Mouse (Mus musculus) cerebellum, adult 2 months (tissue): ENCODE data around the gene Snx1. TPM values are rescaled to one million over a fixed set of nuclear protein-coding genes. Genes with fewer than 3 reads are reported as not detected.

Experiments used
- DNase-seq, 2 experiments: peaks; one replicate each; pipeline ENCODE4 v3.0.0; 2021
- H3K27ac ChIP-seq: fragments of 200-500 bp; 2 replicates; pipeline ENCODE4 v1.5.1; 2012; ENCODE audit warnings: low read length, control low read depth, inconsistent platforms; ENCODE audit not compliant: insufficient read depth
- H3K27me3 ChIP-seq: fragments of 200-500 bp; 2 replicates; pipeline ENCODE4 v1.6.1; 2012; ENCODE audit warnings: inconsistent platforms, mild to moderate bottlenecking, low read length, moderate library complexity; ENCODE audit not compliant: control insufficient read depth, insufficient read depth
- H3K4me1 ChIP-seq: fragments of 200-500 bp; 2 replicates; pipeline ENCODE4 v1.6.1; 2011; ENCODE audit warnings: low read length; ENCODE audit not compliant: control insufficient read depth, insufficient read depth
- H3K4me3 ChIP-seq: fragments of 200-500 bp; replicated peaks from 2 replicates; pipeline ENCODE3; 2011; ENCODE audit warnings: mild to moderate bottlenecking, low read depth, low read length, control low read depth; ENCODE audit not compliant: insufficient read depth
- CTCF ChIP-seq: fragments of 200-500 bp; IDR thresholded peaks from 2 replicates; pipeline ENCODE4 v1.5.1; 2011; ENCODE audit warnings: low read depth, mild to moderate bottlenecking, control low read depth, low read length, moderate library complexity, borderline replicate concordance; ENCODE audit not compliant: insufficient read depth
- POLR2A ChIP-seq: fragments of 200-500 bp; IDR thresholded peaks from 2 replicates; pipeline ENCODE4 v1.6.1; 2011; ENCODE audit warnings: low read length, control low read depth, borderline replicate concordance; ENCODE audit not compliant: insufficient read depth
- WGBS: fragments of 180-500 bp; shearing (Covaris S2); methylation state at CpG from one replicate; pipeline ENCODE4 v1.1.7; 2018; 5-methylcytosine and 5-hydroxymethylcytosine counted together
- polyA plus RNA-seq: library from polyadenylated mRNA; depleted of rRNA; stranded (reverse); fragments of >200 nt; gene quantifications from 2 replicates; pipeline ENCODE4 v1.2.3, GENCODE M21; 2012

The Snx1 gene
- polyA plus RNA-seq, 1 experiment = 121 TPM

- H3K4me1 ChIP-seq = peaks cover 10% of the 10 kb centered on the region; the same call in 1 of the 2 replicates
- TF ChIP-seq POLR2A (no peak), CTCF (no peak)
- H3K27me3 ChIP-seq = no peaks in the 10 kb centered on the region
- DNase-seq = no peak
- H3K27ac ChIP-seq = no peak overlapping the region
- 98% methylated on average over 4 of the region's 4 CpGs for WGBS
- H3K4me3 ChIP-seq = no peak overlapping the region
These were observed 6.3 kb downstream of the Snx1 start for GRCm38 (mm10) chr9:66120106-66120505.

DNA sequence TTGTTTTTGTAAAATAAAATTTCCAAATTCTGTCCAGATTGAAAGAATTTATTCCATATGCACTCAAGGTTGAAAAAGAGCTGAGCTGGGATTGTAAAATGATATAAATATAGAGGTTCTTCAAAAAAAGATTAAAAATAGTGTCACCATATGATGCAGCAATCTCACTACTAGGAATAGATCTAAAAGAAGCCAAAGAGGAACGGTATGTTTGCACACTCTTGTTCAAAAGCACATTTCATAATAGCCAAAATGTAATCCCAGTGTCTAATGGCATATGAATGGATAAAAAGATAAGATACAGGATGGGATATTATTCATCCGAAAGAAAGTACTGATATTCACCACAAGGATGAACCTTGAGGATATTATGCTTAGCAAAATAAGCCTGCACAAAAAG, 6.9 kb downstream of the Snx1 start:
- Histone ChIP-seq H3K4me3 (no peak overlapping the region), H3K27me3 (no peaks in the 10 kb centered on the region), H3K27ac (no peak overlapping the region), H3K4me1 (peaks cover 10% of the 10 kb centered on the region; the same call in 1 of the 2 replicates)
- 78% methylated on average over 2 of the region's 2 CpGs for WGBS
- TF ChIP-seq CTCF = no peak
- DNase-seq = no peak

DNA sequence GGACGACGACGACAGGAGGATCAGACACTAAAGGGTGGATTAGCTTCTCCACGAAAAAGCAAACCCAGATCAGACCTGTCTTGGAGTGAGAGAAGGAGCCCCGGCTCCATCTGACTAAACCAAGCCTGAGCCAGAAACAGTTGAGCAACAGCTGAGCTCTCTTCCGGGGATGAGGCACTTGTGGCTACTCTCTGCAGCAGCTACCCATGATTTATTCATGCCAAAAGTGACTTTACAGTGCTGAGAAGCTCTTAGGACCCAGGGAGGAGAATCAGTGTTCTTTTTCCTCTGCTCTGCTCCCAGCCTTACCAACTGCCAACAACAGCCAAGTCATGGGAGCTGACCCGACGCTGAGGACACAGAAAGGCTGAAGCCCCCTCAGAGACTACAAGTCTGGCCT, 9.5 kb downstream of the Snx1 start:
- Histone ChIP-seq H3K27me3 (no peaks in the 10 kb centered on the region), H3K4me3 (no peak overlapping the region), H3K4me1 (peaks cover 10% of the 10 kb centered on the region; the same call in 1 of the 2 replicates), H3K27ac (peak overlapping the region; percentile 53; the same call in 1 of the 2 replicates)
- TF ChIP-seq CTCF (no peak), POLR2A (no peak)
- DNase-seq = no peak
- WGBS = 16% methylated on average over 8 of the region's 8 CpGs

DNA sequence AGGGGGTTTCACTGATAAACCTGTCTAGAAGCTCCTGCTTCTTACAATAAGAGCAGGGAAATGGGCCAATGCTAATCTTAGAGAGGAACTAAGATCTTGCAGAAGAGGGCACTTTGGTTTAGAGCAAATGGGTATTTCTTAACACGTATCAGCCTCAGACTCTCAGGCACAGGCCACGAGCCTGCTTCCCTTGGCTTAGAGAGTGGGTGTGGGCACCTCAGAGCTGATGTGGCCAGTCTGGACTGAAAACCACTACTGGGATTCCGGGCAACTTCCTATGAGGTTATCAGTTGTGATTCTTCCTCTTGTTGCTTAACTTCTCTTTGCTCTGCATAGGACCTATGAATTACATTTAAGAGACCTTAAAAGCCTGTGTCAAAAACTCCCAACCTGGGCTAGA, 12.0 kb downstream of the Snx1 start:
- peaks cover 10% of the 10 kb centered on the region; the same call in 1 of the 2 replicates for H3K4me1 ChIP-seq
- H3K27me3 ChIP-seq = no peaks in the 10 kb centered on the region
- no peak for DNase-seq
- 93% methylated on average over 3 of the region's 3 CpGs for WGBS
- no peak overlapping the region for H3K27ac ChIP-seq
- TF ChIP-seq CTCF (no peak), POLR2A (no peak)
- no peak overlapping the region for H3K4me3 ChIP-seq

DNA sequence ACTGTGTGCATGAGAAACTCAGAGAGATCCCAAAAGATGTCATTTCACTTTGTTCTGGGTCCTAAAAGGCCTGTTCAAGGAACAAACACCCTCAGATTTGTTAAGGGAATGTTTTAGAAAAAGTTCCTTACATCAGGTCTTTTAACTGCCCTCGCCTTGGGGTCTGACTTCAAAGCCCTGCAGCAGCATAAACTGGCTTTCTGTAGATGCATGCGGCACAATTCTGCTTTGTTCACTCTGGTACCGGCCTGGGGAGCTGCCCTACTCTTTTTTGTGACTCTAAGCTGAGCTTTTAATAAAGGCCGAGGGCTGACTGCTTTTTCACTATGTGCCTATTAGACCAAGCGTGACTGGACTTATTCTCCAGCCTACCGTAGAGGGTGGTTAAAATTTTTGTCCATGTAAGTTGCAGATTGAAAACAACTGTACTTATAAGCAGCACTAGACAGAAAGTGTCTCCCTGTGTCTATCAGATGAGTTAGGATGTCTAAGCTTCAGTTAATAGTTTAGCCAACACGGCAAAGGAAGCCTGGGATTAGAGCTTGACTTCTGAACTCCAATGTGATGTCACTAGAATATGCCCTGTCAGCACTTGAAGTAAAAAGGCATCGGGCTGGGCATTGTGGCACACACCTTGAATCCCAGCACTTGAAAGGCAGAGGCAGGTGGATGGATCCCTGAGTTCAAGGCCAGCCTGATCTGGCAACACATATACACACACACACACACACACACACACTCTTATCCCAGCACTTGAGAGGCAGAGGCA, 15.6 kb downstream of the Snx1 start:
- no peak for DNase-seq
- no peak overlapping the region for H3K4me3 ChIP-seq
- H3K4me1 ChIP-seq = no peaks in the 10 kb centered on the region
- no peaks in the 10 kb centered on the region for H3K27me3 ChIP-seq
- no peak overlapping the region; the same call in 1 of the 2 replicates for H3K27ac ChIP-seq
- no peak for TF ChIP-seq POLR2A
- no peak for TF ChIP-seq CTCF
- 52% methylated on average over 8 of the region's 8 CpGs for WGBS

DNA sequence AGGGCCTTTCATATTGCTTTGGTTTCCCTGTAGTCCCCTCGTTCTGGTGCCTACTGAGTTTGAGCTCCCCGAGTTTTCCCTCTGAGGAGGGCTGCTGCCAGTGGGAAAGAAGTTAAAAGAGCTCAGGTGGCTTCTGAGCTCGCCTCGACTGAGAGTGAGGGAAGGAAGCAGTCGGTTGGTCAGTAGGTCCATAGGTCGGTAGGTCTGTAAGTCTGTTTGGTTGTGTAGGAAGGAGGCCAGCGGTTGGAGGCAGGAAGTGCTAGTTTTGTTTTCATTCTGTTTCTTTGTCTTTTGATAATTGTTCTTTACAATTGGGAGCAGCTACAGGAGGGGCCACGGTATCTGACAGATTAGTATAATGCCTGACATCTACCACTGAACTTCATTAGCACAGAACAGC, 16.3 kb downstream of the Snx1 start:
- H3K27ac ChIP-seq = no peak overlapping the region
- TF ChIP-seq POLR2A (no peak), CTCF (no peak)
- no peaks in the 10 kb centered on the region for H3K27me3 ChIP-seq
- H3K4me3 ChIP-seq = no peak overlapping the region
- WGBS = 64% methylated on average over 8 of the region's 8 CpGs
- H3K4me1 ChIP-seq = no peaks in the 10 kb centered on the region
- no peak for DNase-seq

DNA sequence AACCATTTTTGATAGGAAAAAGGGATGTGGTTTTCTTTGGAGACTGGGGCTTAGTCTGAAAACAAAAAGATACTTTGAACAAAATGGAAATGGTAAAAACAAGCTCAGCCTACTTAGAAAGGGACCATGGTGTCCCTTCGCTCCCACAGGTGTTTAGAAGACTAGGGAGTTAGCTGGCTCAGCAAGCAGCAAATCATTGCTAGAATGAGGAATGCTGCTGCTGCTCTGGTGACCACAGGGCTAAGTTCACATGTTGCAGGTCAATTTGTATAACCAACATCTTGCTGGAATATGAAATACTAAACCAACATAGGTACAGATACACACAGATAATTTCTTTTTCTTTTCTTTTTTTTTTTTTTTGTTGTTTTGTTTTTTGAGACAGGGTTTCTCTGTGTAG, 16.8 kb downstream of the Snx1 start:
- WGBS = 97% methylated on average over 1 of the region's 1 CpGs
- DNase-seq = no peak
- no peak for TF ChIP-seq POLR2A
- TF ChIP-seq CTCF = no peak
- Histone ChIP-seq H3K4me1 (no peaks in the 10 kb centered on the region), H3K27ac (no peak overlapping the region), H3K27me3 (no peaks in the 10 kb centered on the region), H3K4me3 (no peak overlapping the region)

DNA sequence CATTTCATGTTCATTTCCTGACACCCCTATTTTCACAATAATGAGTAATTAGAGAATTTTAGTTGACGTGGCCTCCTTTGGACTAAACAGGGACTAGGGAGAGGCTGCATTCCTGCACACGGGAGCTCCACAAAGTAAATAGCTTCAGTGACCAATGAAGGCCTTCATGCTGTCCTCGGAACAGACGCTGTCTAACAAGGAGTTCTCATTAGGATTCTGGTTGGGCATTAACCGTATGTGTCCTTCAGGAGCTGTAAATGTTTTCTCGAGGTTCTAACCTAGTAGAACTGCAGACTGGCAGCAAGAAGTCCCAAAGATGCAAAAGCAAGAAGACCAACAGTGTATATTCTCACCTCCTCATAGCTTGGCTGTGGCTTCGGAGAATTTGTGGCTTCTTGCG, 21.2 kb downstream of the Snx1 start:
- TF ChIP-seq CTCF (no peak), POLR2A (no peak)
- 89% methylated on average over 8 of the region's 8 CpGs for WGBS

More for the DNA sequence above, 21.2 kb downstream of the Snx1 start:
- DNase-seq = no peak
- no peak overlapping the region for H3K27ac ChIP-seq
- no peaks in the 10 kb centered on the region for H3K4me1 ChIP-seq
- H3K4me3 ChIP-seq = no peak overlapping the region
- no peaks in the 10 kb centered on the region for H3K27me3 ChIP-seq
